Mouse (Mus musculus) mature B cell (primary cell): ENCODE results near the gene Tfcp2l1.

ENCODE experiments used
- in situ Hi-C: fragments of 300-500 bp; cut with MboI; formaldehyde crosslinking; loops from 2 replicates; pipeline ENCODE4 v1.14.3; 2019

Tfcp2l1 gene

GRCm38 (mm10) chr1:118650771-118651080 is 23.0 kb downstream of the Tfcp2l1 start:
- in situ Hi-C loops = no loop called here

- in situ Hi-C loops = no loop called here
Measured at GRCm38 (mm10) chr1:118658716-118659115, 31.0 kb downstream of the Tfcp2l1 start.

- in situ Hi-C loops = no loop called here
Measured at GRCm38 (mm10) chr1:118660880-118661465, 33.2 kb downstream of the Tfcp2l1 start.

GRCm38 (mm10) chr1:118663062-118663461 is 35.3 kb downstream of the Tfcp2l1 start:
- in situ Hi-C loops = no loop called here

- in situ Hi-C loops = no loop called here
Measured at GRCm38 (mm10) chr1:118667536-118667935, 39.8 kb downstream of the Tfcp2l1 start.

GRCm38 (mm10) chr1:118672196-118672595 is 44.5 kb downstream of the Tfcp2l1 start:
- in situ Hi-C loops = no loop called here

- in situ Hi-C loops = no loop called here
Measured at GRCm38 (mm10) chr1:118674176-118674575, 46.4 kb downstream of the Tfcp2l1 start.

GRCm38 (mm10) chr1:118681980-118682379 is 54.2 kb downstream of the Tfcp2l1 start:
- in situ Hi-C loops = no loop called here

GRCm38 (mm10) chr1:118683686-118684085 is 55.9 kb downstream of the Tfcp2l1 start:
- in situ Hi-C loops = no loop called here

GRCm38 (mm10) chr1:118687726-118688125 is 60.0 kb downstream of the Tfcp2l1 start:
- in situ Hi-C loops = no loop called here

GRCm38 (mm10) chr1:118689830-118690229 is 62.1 kb downstream of the Tfcp2l1 start:
- in situ Hi-C loops = no loop called here

- in situ Hi-C loops = no loop called here
Measured at GRCm38 (mm10) chr1:118694436-118694835, 66.7 kb downstream of the Tfcp2l1 start.

GRCm38 (mm10) chr1:118697906-118698305 is 70.2 kb downstream of the Tfcp2l1 start:
- in situ Hi-C loops = no loop called here

GRCm38 (mm10) chr1:118699118-118699890 is 71.6 kb downstream of the Tfcp2l1 start:
- in situ Hi-C loops = no loop called here

GRCm38 (mm10) chr1:118699961-118700360 is 72.2 kb downstream of the Tfcp2l1 start:
- in situ Hi-C loops = no loop called here

GRCm38 (mm10) chr1:118711606-118712005 is 83.9 kb downstream of the Tfcp2l1 start:
- in situ Hi-C loops = no loop called here

GRCm38 (mm10) chr1:118716225-118716624 is 88.5 kb downstream of the Tfcp2l1 start:
- in situ Hi-C loops = no loop called here

GRCm38 (mm10) chr1:118718055-118718454 is 90.3 kb downstream of the Tfcp2l1 start:
- in situ Hi-C loops = no loop called here

GRCm38 (mm10) chr1:118719699-118720098 is 92.0 kb downstream of the Tfcp2l1 start:
- in situ Hi-C loops = no loop called here

- in situ Hi-C loops = no loop called here
Measured at GRCm38 (mm10) chr1:118720474-118721095, 92.8 kb downstream of the Tfcp2l1 start.

- in situ Hi-C loops = no loop called here
Measured at GRCm38 (mm10) chr1:118727075-118727474, 99.3 kb downstream of the Tfcp2l1 start.

GRCm38 (mm10) chr1:118728796-118729195 is 101.1 kb downstream of the Tfcp2l1 start:
- in situ Hi-C loops = no loop called here
